Mouse (Mus musculus) heart, adult 2 months (tissue): ENCODE data around the gene Hnrnpul1. TPM values are rescaled to one million over a fixed set of nuclear protein-coding genes. Genes with fewer than 3 reads are reported as not detected.
A peak's percentile ranks its signal among the peaks of the same experiment; 100 is the strongest.

Experiments used
- DNase-seq, 2 experiments: peaks; one replicate each; pipeline ENCODE4 v3.0.0; 2021
- H3K27ac ChIP-seq: fragments of 200-600 bp; 2 replicates; pipeline ENCODE4 v1.8.1; 2022
- H3K27me3 ChIP-seq: fragments of 200-500 bp; 2 replicates; pipeline ENCODE4 v1.6.1; 2012; ENCODE audit warnings: mild to moderate bottlenecking, low read length, inconsistent platforms, mixed read lengths; ENCODE audit not compliant: control insufficient read depth, insufficient read depth
- H3K36me3 ChIP-seq: fragments of 200-500 bp; 2 replicates; pipeline ENCODE4 v1.6.1; 2012; ENCODE audit warnings: low read length, inconsistent platforms; ENCODE audit not compliant: control insufficient read depth, insufficient read depth
- H3K4me1 ChIP-seq: fragments of 200-500 bp; 2 replicates; pipeline ENCODE4 v1.6.1; 2011; ENCODE audit warnings: low read length; ENCODE audit not compliant: control insufficient read depth, insufficient read depth
- H3K4me3 ChIP-seq: fragments of 200-600 bp; 2 replicates; pipeline ENCODE4 v1.8.1; 2022
- H3K79me2 ChIP-seq: fragments of 200-500 bp; replicated peaks from 2 replicates; pipeline ENCODE4 v1.6.1; 2012; ENCODE audit warnings: mild to moderate bottlenecking, inconsistent platforms, low read length, moderate library complexity, mixed read lengths; ENCODE audit not compliant: control insufficient read depth, insufficient read depth
- H3K9ac ChIP-seq: fragments of 200-500 bp; 2 replicates; pipeline ENCODE4 v1.6.1; 2012; ENCODE audit warnings: low read depth, mild to moderate bottlenecking, control low read depth, inconsistent platforms, low read length, mixed read lengths
- CTCF ChIP-seq: fragments of 200-600 bp; IDR thresholded peaks from 2 replicates; pipeline ENCODE4 v1.8.1; 2022; ENCODE audit warnings: antibody characterized with exemption, mild to moderate bottlenecking, moderate library complexity
- EP300 ChIP-seq: fragments of 200-500 bp; IDR thresholded peaks from 2 replicates; pipeline ENCODE4 v1.6.1; 2011; ENCODE audit warnings: low read depth, low read length, control low read depth; ENCODE audit not compliant: insufficient read depth
- POLR2A ChIP-seq: fragments of 200-500 bp; IDR thresholded peaks from 2 replicates; pipeline ENCODE4 v1.6.1; 2011; ENCODE audit warnings: mild to moderate bottlenecking, low read depth, low read length, control low read depth; ENCODE audit not compliant: insufficient read depth
- WGBS: fragments of 180-500 bp; shearing (Covaris S2); methylation state at CpG from one replicate; pipeline ENCODE4 v1.1.7; 2018; 5-methylcytosine and 5-hydroxymethylcytosine counted together
- intact Hi-C: fragments of 180-260 bp; cut with DNase I; formaldehyde crosslinking; loops from one replicate; pipeline ENCODE4 v1.15.1; 2025
- polyA plus RNA-seq: library from polyadenylated mRNA; depleted of rRNA; stranded (reverse); fragments of >200 nt; gene quantifications from 2 replicates; pipeline ENCODE4 v1.2.3, GENCODE M21; 2012
- total RNA-seq, 2 experiments: library from RNA; stranded (reverse); gene quantifications; 2 replicates each; pipeline ENCODE4 v1.2.3; 2021

The Hnrnpul1 gene
- total and polyA plus RNA-seq, 3 experiments = 29.4 to 76.2 (median 71.0) TPM

GRCm38 (mm10) chr7:25787456-25788219 lies 33.1 kb upstream of the Hnrnpul1 start:
- intact Hi-C loops = loop anchor here (2.0 kb wide), 1 partner anchor 21 kb away; no protein-coding TSS in a partner anchor
- TF ChIP-seq CTCF (no peak), POLR2A (0 out of 2 replicates have a peak, but pooled peaks have one; percentile 14)
- peak; percentile 56 to 61 for DNase-seq
- Histone ChIP-seq H3K4me1 (peaks cover 6% of the 10 kb centered on the region), H3K4me3 (peak overlapping the region; percentile 35; the same call in 1 of the 2 replicates), H3K27ac (peak overlapping the region; percentile 80), H3K36me3 (no peaks in the 10 kb centered on the region), H3K79me2 (no peaks in the 10 kb centered on the region), H3K27me3 (no peaks in the 10 kb centered on the region), H3K9ac (peak overlapping the region; percentile 53)
- 15% methylated on average over 8 of the region's 9 CpGs for whole genome bisulfite sequencing

- H3K4me1 ChIP-seq = peaks cover 8% of the 10 kb centered on the region
- H3K4me3 ChIP-seq = peak overlapping the region; percentile 11; the same call in 1 of the 2 replicates
- intact Hi-C loops = loop anchor here (2.0 kb wide), 1 partner anchor 20 kb away; no protein-coding TSS in a partner anchor
- no peaks in the 10 kb centered on the region; the same call in 1 of the 2 replicates for H3K36me3 ChIP-seq
- no peaks in the 10 kb centered on the region for H3K27me3 ChIP-seq
- peak overlapping the region; percentile 1; the same call in 1 of the 2 replicates for H3K9ac ChIP-seq
- WGBS = 31% methylated on average over 4 of the region's 4 CpGs
- no peak for DNase-seq
- H3K79me2 ChIP-seq = no peaks in the 10 kb centered on the region
- TF ChIP-seq CTCF (no peak), POLR2A (no peak), EP300 (no peak)
- H3K27ac ChIP-seq = peak overlapping the region; percentile 56
Observed at GRCm38 (mm10) chr7:25786974-25787373, 32.4 kb upstream of the Hnrnpul1 start.

GRCm38 (mm10) chr7:25785752-25786151 lies 31.2 kb upstream of the Hnrnpul1 start:
- H3K4me1 ChIP-seq = peaks cover 13% of the 10 kb centered on the region
- H3K27me3 ChIP-seq = no peaks in the 10 kb centered on the region
- no peak overlapping the region for H3K27ac ChIP-seq
- DNase-seq = no peak
- WGBS = 74% methylated on average over 4 of the region's 4 CpGs
- H3K4me3 ChIP-seq = no peak overlapping the region
- no peaks in the 10 kb centered on the region for H3K79me2 ChIP-seq
- 0 out of 2 replicates have a peak overlapping the region, but pooled peaks have one; percentile 4 for H3K9ac ChIP-seq
- TF ChIP-seq POLR2A (no peak), CTCF (no peak), EP300 (no peak)
- no peaks in the 10 kb centered on the region; the same call in 1 of the 2 replicates for H3K36me3 ChIP-seq
- intact Hi-C loops = loop anchor here (2.0 kb wide), 1 partner anchor 19 kb away; no protein-coding TSS in a partner anchor

- intact Hi-C loops = no loop called here
- H3K36me3 ChIP-seq = no peaks in the 10 kb centered on the region; the same call in 1 of the 2 replicates
- no peak for DNase-seq
- 32% methylated on average over 1 of the region's 1 CpGs for WGBS
- no peak for TF ChIP-seq POLR2A
- no peak for TF ChIP-seq CTCF
- no peak for TF ChIP-seq EP300
- no peaks in the 10 kb centered on the region for H3K27me3 ChIP-seq
- H3K79me2 ChIP-seq = no peaks in the 10 kb centered on the region
- H3K27ac ChIP-seq = no peak overlapping the region
- H3K9ac ChIP-seq = no peak overlapping the region
- no peak overlapping the region for H3K4me3 ChIP-seq
- H3K4me1 ChIP-seq = peaks cover 16% of the 10 kb centered on the region
Observed at GRCm38 (mm10) chr7:25784808-25785207, 30.3 kb upstream of the Hnrnpul1 start.

DNA sequence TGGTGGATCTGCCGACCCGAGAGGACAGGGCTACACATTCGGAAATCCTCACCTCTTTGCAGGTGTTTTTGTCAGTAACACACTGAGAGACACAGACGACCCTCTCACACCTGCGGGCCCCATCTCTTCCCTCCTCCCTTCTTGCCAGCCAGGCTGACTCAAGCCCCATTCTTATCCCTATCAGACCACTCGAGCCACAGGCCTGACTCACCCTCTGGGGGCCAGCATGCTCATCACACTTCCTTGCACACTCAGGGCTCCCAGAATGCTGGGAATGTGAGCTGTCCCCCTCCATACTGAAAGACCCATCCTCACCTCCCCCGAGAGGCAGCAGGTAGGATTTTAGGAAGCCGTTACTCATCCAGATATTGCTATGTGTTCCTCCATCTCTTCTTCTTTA lies 29.2 kb upstream of the Hnrnpul1 start:
- H3K4me3 ChIP-seq = no peak overlapping the region

More for the DNA sequence above, 29.2 kb upstream of the Hnrnpul1 start:
- Histone ChIP-seq H3K9ac (no peak overlapping the region), H3K36me3 (no peaks in the 10 kb centered on the region; the same call in 1 of the 2 replicates), H3K79me2 (no peaks in the 10 kb centered on the region), H3K27ac (peak overlapping the region; percentile 9; the same call in 1 of the 2 replicates), H3K4me1 (peaks cover 14% of the 10 kb centered on the region), H3K27me3 (no peaks in the 10 kb centered on the region)
- intact Hi-C loops = loop anchor here (2.0 kb wide), 1 partner anchor 17 kb away; no protein-coding TSS in a partner anchor
- no peak for DNase-seq
- TF ChIP-seq POLR2A (no peak), EP300 (no peak), CTCF (no peak)
- WGBS = 66% methylated on average over 8 of the region's 8 CpGs
